Mouse (Mus musculus): ENCODE measurements at regions not wholly inside any gene's neighbourhood (a gene's known extent, or its start where the extent isn't known, plus 50 kb on each side); places are given as distances from the start of the nearest gene placed in this dataset.

- H3K9ac ChIP-seq (ENCODE audit: low read length): no peak overlapping the region
- H3K27ac ChIP-seq (ENCODE audit: low read length): no peak overlapping the region
- H3K4me1 ChIP-seq (ENCODE audit: control insufficient read depth, insufficient read depth, low read length): no peaks in the 10 kb centered on the region
- no peak overlapping the region for H3K4me2 ChIP-seq (ENCODE audit: low read depth, low read length)
- H3K36me3 ChIP-seq (ENCODE audit: control insufficient read depth, insufficient read depth): no peaks in the 10 kb centered on the region
- H3K4me3 ChIP-seq (ENCODE audit: low read length): no peak overlapping the region
- no peaks in the 10 kb centered on the region for H3K27me3 ChIP-seq (ENCODE audit: control insufficient read depth, insufficient read depth, low read length)
- 85% methylated on average over 6 of the region's 6 CpGs for WGBS
- H3K9me3 ChIP-seq (replicated peaks; ENCODE audit: control insufficient read depth, low read length): no peaks in the 10 kb centered on the region
- no peak for ATAC-seq (replicated peaks; ENCODE audit: extremely low read depth, insufficient read depth, low FRiP score)
Measured at GRCm38 (mm10) chr14:58487836-58488235, 417.5 kb downstream of the Fgf9 start.

- H3K4me1 ChIP-seq (ENCODE audit: control insufficient read depth, insufficient read depth, low read length): no peaks in the 10 kb centered on the region
- no peaks in the 10 kb centered on the region for H3K27me3 ChIP-seq (ENCODE audit: control insufficient read depth, insufficient read depth, low read length)
- no peak overlapping the region for H3K9ac ChIP-seq (ENCODE audit: low read length)
- no peaks in the 10 kb centered on the region for H3K9me3 ChIP-seq (replicated peaks; ENCODE audit: control insufficient read depth, low read length)
- 85% methylated on average over 2 of the region's 2 CpGs for WGBS
- ATAC-seq (replicated peaks; ENCODE audit: extremely low read depth, insufficient read depth, low FRiP score): no peak
- no peak overlapping the region for H3K4me3 ChIP-seq (ENCODE audit: low read length)
- no peaks in the 10 kb centered on the region for H3K36me3 ChIP-seq (ENCODE audit: control insufficient read depth, insufficient read depth)
- H3K27ac ChIP-seq (ENCODE audit: low read length): no peak overlapping the region
- no peak overlapping the region for H3K4me2 ChIP-seq (ENCODE audit: low read depth, low read length)
Measured at GRCm38 (mm10) chr14:58480454-58480853, 410.1 kb downstream of the Fgf9 start.

GRCm38 (mm10) chr14:58470678-58471077, 400.3 kb downstream of the Fgf9 start:
- Histone ChIP-seq H3K9ac (ENCODE audit: low read length) (no peak overlapping the region), H3K36me3 (ENCODE audit: control insufficient read depth, insufficient read depth) (no peaks in the 10 kb centered on the region), H3K27ac (ENCODE audit: low read length) (no peak overlapping the region), H3K4me3 (ENCODE audit: low read length) (no peak overlapping the region), H3K9me3 (replicated peaks; ENCODE audit: control insufficient read depth, low read length) (no peaks in the 10 kb centered on the region), H3K27me3 (ENCODE audit: control insufficient read depth, insufficient read depth, low read length) (no peaks in the 10 kb centered on the region), H3K4me1 (ENCODE audit: control insufficient read depth, insufficient read depth, low read length) (no peaks in the 10 kb centered on the region), H3K4me2 (ENCODE audit: low read depth, low read length) (no peak overlapping the region)
- ATAC-seq (replicated peaks; ENCODE audit: extremely low read depth, insufficient read depth, low FRiP score): no peak
- WGBS: 58% methylated on average over 3 of the region's 3 CpGs

GRCm38 (mm10) chr14:58468451-58468850, 398.1 kb downstream of the Fgf9 start:
- ATAC-seq (replicated peaks; ENCODE audit: extremely low read depth, insufficient read depth, low FRiP score): no peak
- WGBS: 77% methylated on average over 7 of the region's 7 CpGs
- H3K36me3 ChIP-seq (ENCODE audit: control insufficient read depth, insufficient read depth): no peaks in the 10 kb centered on the region
- H3K27ac ChIP-seq (ENCODE audit: low read length): no peak overlapping the region
- no peaks in the 10 kb centered on the region for H3K27me3 ChIP-seq (ENCODE audit: control insufficient read depth, insufficient read depth, low read length)
- H3K4me2 ChIP-seq (ENCODE audit: low read depth, low read length): no peak overlapping the region
- no peak overlapping the region for H3K9ac ChIP-seq (ENCODE audit: low read length)
- no peak overlapping the region for H3K4me3 ChIP-seq (ENCODE audit: low read length)
- H3K4me1 ChIP-seq (ENCODE audit: control insufficient read depth, insufficient read depth, low read length): no peaks in the 10 kb centered on the region
- no peaks in the 10 kb centered on the region for H3K9me3 ChIP-seq (replicated peaks; ENCODE audit: control insufficient read depth, low read length)

GRCm38 (mm10) chr14:58467856-58468255, 397.5 kb downstream of the Fgf9 start:
- WGBS: 84% methylated on average over 5 of the region's 5 CpGs
- H3K4me1 ChIP-seq (ENCODE audit: control insufficient read depth, insufficient read depth, low read length): no peaks in the 10 kb centered on the region
- no peak for ATAC-seq (replicated peaks; ENCODE audit: extremely low read depth, insufficient read depth, low FRiP score)
- H3K4me2 ChIP-seq (ENCODE audit: low read depth, low read length): no peak overlapping the region
- no peak overlapping the region for H3K4me3 ChIP-seq (ENCODE audit: low read length)
- H3K27me3 ChIP-seq (ENCODE audit: control insufficient read depth, insufficient read depth, low read length): no peaks in the 10 kb centered on the region
- H3K9ac ChIP-seq (ENCODE audit: low read length): no peak overlapping the region
- H3K36me3 ChIP-seq (ENCODE audit: control insufficient read depth, insufficient read depth): no peaks in the 10 kb centered on the region
- no peak overlapping the region for H3K27ac ChIP-seq (ENCODE audit: low read length)
- no peaks in the 10 kb centered on the region for H3K9me3 ChIP-seq (replicated peaks; ENCODE audit: control insufficient read depth, low read length)

GRCm38 (mm10) chr14:58446776-58447354, 376.5 kb downstream of the Fgf9 start:
- Histone ChIP-seq H3K27ac (ENCODE audit: low read length) (no peak overlapping the region), H3K4me1 (ENCODE audit: control insufficient read depth, insufficient read depth, low read length) (no peaks in the 10 kb centered on the region), H3K4me2 (ENCODE audit: low read depth, low read length) (no peak overlapping the region), H3K9me3 (replicated peaks; ENCODE audit: control insufficient read depth, low read length) (no peaks in the 10 kb centered on the region), H3K4me3 (ENCODE audit: low read length) (no peak overlapping the region), H3K27me3 (ENCODE audit: control insufficient read depth, insufficient read depth, low read length) (no peaks in the 10 kb centered on the region), H3K36me3 (ENCODE audit: control insufficient read depth, insufficient read depth) (no peaks in the 10 kb centered on the region), H3K9ac (ENCODE audit: low read length) (no peak overlapping the region)
- no peak for ATAC-seq (replicated peaks; ENCODE audit: extremely low read depth, insufficient read depth, low FRiP score)
- 93% methylated on average over 5 of the region's 5 CpGs for WGBS

- Histone ChIP-seq H3K36me3 (ENCODE audit: control insufficient read depth, insufficient read depth) (no peaks in the 10 kb centered on the region), H3K9me3 (replicated peaks; ENCODE audit: control insufficient read depth, low read length) (no peaks in the 10 kb centered on the region), H3K27ac (ENCODE audit: low read length) (no peak overlapping the region), H3K27me3 (ENCODE audit: control insufficient read depth, insufficient read depth, low read length) (no peaks in the 10 kb centered on the region), H3K4me3 (ENCODE audit: low read length) (no peak overlapping the region), H3K4me1 (ENCODE audit: control insufficient read depth, insufficient read depth, low read length) (no peaks in the 10 kb centered on the region; the same call in 1 of the 2 replicates), H3K9ac (ENCODE audit: low read length) (no peak overlapping the region), H3K4me2 (ENCODE audit: low read depth, low read length) (no peak overlapping the region)
- ATAC-seq (replicated peaks; ENCODE audit: extremely low read depth, insufficient read depth, low FRiP score): no peak
- WGBS: 66% methylated on average over 4 of the region's 4 CpGs
Measured at GRCm38 (mm10) chr14:58444496-58444895, 374.1 kb downstream of the Fgf9 start.

- no peak overlapping the region for H3K9ac ChIP-seq (ENCODE audit: low read length)
- WGBS: 85% methylated on average over 3 of the region's 3 CpGs
- H3K27ac ChIP-seq (ENCODE audit: low read length): no peak overlapping the region
- H3K36me3 ChIP-seq (ENCODE audit: control insufficient read depth, insufficient read depth): no peaks in the 10 kb centered on the region
- ATAC-seq (replicated peaks; ENCODE audit: extremely low read depth, insufficient read depth, low FRiP score): no peak
- H3K27me3 ChIP-seq (ENCODE audit: control insufficient read depth, insufficient read depth, low read length): no peaks in the 10 kb centered on the region
- no peaks in the 10 kb centered on the region; the same call in 1 of the 2 replicates for H3K4me1 ChIP-seq (ENCODE audit: control insufficient read depth, insufficient read depth, low read length)
- no peak overlapping the region for H3K4me3 ChIP-seq (ENCODE audit: low read length)
- no peak overlapping the region for H3K4me2 ChIP-seq (ENCODE audit: low read depth, low read length)
- no peaks in the 10 kb centered on the region for H3K9me3 ChIP-seq (replicated peaks; ENCODE audit: control insufficient read depth, low read length)
Measured at GRCm38 (mm10) chr14:58442501-58442900, 372.2 kb downstream of the Fgf9 start.

- no peak overlapping the region for H3K27ac ChIP-seq (ENCODE audit: low read length)
- H3K36me3 ChIP-seq (ENCODE audit: control insufficient read depth, insufficient read depth): no peaks in the 10 kb centered on the region
- 55% methylated on average over 2 of the region's 2 CpGs for WGBS
- H3K9ac ChIP-seq (ENCODE audit: low read length): no peak overlapping the region
- H3K27me3 ChIP-seq (ENCODE audit: control insufficient read depth, insufficient read depth, low read length): no peaks in the 10 kb centered on the region
- ATAC-seq (replicated peaks; ENCODE audit: extremely low read depth, insufficient read depth, low FRiP score): no peak; the same call in 1 of the 2 replicates
- H3K4me2 ChIP-seq (ENCODE audit: low read depth, low read length): no peak overlapping the region
- no peaks in the 10 kb centered on the region; the same call in 1 of the 2 replicates for H3K4me1 ChIP-seq (ENCODE audit: control insufficient read depth, insufficient read depth, low read length)
- no peaks in the 10 kb centered on the region for H3K9me3 ChIP-seq (replicated peaks; ENCODE audit: control insufficient read depth, low read length)
- no peak overlapping the region for H3K4me3 ChIP-seq (ENCODE audit: low read length)
Measured at GRCm38 (mm10) chr14:58439963-58440362, 369.6 kb downstream of the Fgf9 start.
